Mouse (Mus musculus) central nervous system, embryonic 11.5 days (tissue): ENCODE results near the gene Olfr1513. TPM values are rescaled to one million over a fixed set of nuclear protein-coding genes. Genes with fewer than 3 reads are reported as not detected.

Source experiments
- polyA plus RNA-seq: library from polyadenylated mRNA; depleted of rRNA; stranded (reverse); fragments of >200 nt; gene quantifications from 2 replicates; pipeline ENCODE4 v1.2.3, GENCODE M21; 2012; rRNA removed

The Olfr1513 gene
- polyA plus RNA-seq = not detected in 2 replicates

GRCm38 (mm10) chr14:52356308-52356707 is at the start of gene Olfr1513:
Gene Olfr1513, minus strand, starts transcription at chr14:52356408.

GRCm38 (mm10) chr14:52397279-52397678 is 41.1 kb upstream of the Olfr1513 start, which contains the start of gene Olfr1511:
Gene Olfr1511, minus strand, starts transcription at chr14:52397379.

GRCm38 (mm10) chr14:52379068-52379467 is 22.9 kb upstream of the Olfr1513 start, which contains the start of gene Olfr1512:
Gene Olfr1512, minus strand, starts transcription at chr14:52379168.

GRCm38 (mm10) chr14:52327910-52328812 is 28.0 kb downstream of the Olfr1513 start, which contains the start of gene Sall2:
Gene Sall2, minus strand, starts transcription at chr14:52328762.

GRCm38 (mm10) chr14:52304644-52305271 is 51.5 kb downstream of the Olfr1513 start, which contains the start of gene Mettl3:
Gene Mettl3, minus strand, starts transcription at chr14:52305128.

Other genes starting within 250 kb of the Olfr1513 start
- gene Rpgrip1, start 245.7 kb downstream of the Olfr1513 start, polyA plus RNA-seq = 0.92 and 2.0 TPM in 2 replicates
- 88.7 and 139 TPM in 2 replicates for gene Supt16, start 159.0 kb downstream of the Olfr1513 start, polyA plus RNA-seq
- 74.1 and 82.3 TPM in 2 replicates for gene Chd8, start 98.6 kb downstream of the Olfr1513 start, polyA plus RNA-seq
- 28.4 and 39.3 TPM in 2 replicates for gene Tox4, start 77.3 kb downstream of the Olfr1513 start, polyA plus RNA-seq
- gene Rab2b, start 76.9 kb downstream of the Olfr1513 start, polyA plus RNA-seq = 30.9 and 33.6 TPM in 2 replicates
- 58.3 and 65.0 TPM in 2 replicates for gene Mettl3, start 51.3 kb downstream of the Olfr1513 start, polyA plus RNA-seq
- gene Sall2, start 27.6 kb downstream of the Olfr1513 start, polyA plus RNA-seq = 52.9 and 56.9 TPM in 2 replicates
- not detected in 2 replicates for gene Olfr1512, start 22.8 kb upstream of the Olfr1513 start, polyA plus RNA-seq
- not detected in 2 replicates for gene Olfr1511, start 41.0 kb upstream of the Olfr1513 start, polyA plus RNA-seq
- not detected in 2 replicates for gene Olfr1510, start 58.0 kb upstream of the Olfr1513 start, polyA plus RNA-seq
- gene Olfr1509, start 86.6 kb upstream of the Olfr1513 start, polyA plus RNA-seq = not detected in 2 replicates
- gene Olfr1508, start 111.1 kb upstream of the Olfr1513 start, polyA plus RNA-seq = not detected in 2 replicates
- gene Olfr1507, start 139.3 kb upstream of the Olfr1513 start, polyA plus RNA-seq = not detected in 2 replicates